Mouse (Mus musculus) stomach, postnatal 0 days (tissue): ENCODE data around the gene Gja5. TPM values are rescaled to one million over a fixed set of nuclear protein-coding genes. Genes with fewer than 3 reads are reported as not detected.
"Not testable (repeated sequence)": the region's sequence is repeated elsewhere in the genome, so short reads cannot be mapped to it uniquely, and the experiment has no call there.

Experiments used
- ATAC-seq: fragments of 200-750 bp; cut with Nextera tagmentation; 2 replicates; pipeline ENCODE4 v1.8.0; 2017; ENCODE audit not compliant: low FRiP score, low TSS enrichment
- DNase-seq: peaks from one replicate; pipeline ENCODE4 v3.0.0-alpha.2; 2016; ENCODE audit warnings: low spot score
- H3K27ac ChIP-seq: fragments of 300-500 bp; sonication (generic); replicated peaks from 2 replicates; pipeline ENCODE4 v1.5.1; 2014; ENCODE audit warnings: mild to moderate bottlenecking, control low read depth
- H3K27me3 ChIP-seq: fragments of 300-500 bp; sonication (generic); 2 replicates; pipeline ENCODE4 v1.6.1; 2014; ENCODE audit warnings: low read length; ENCODE audit not compliant: control insufficient read depth, insufficient read depth
- H3K36me3 ChIP-seq: fragments of 300-500 bp; sonication (generic); 2 replicates; pipeline ENCODE4 v1.6.1; 2014; ENCODE audit warnings: low read length, mixed read lengths; ENCODE audit not compliant: control insufficient read depth, insufficient read depth
- H3K4me1 ChIP-seq: fragments of 300-500 bp; sonication (generic); replicated peaks from 2 replicates; pipeline ENCODE4 v1.6.1; 2014; ENCODE audit warnings: antibody characterized with exemption; ENCODE audit not compliant: control insufficient read depth, insufficient read depth
- H3K4me2 ChIP-seq: fragments of 300-500 bp; sonication (generic); replicated peaks from 2 replicates; pipeline ENCODE4 v1.6.1; 2014; ENCODE audit warnings: low read depth, mild to moderate bottlenecking, control low read depth, moderate library complexity
- H3K4me3 ChIP-seq: fragments of 300-500 bp; sonication (generic); 2 replicates; pipeline ENCODE4 v1.5.1; 2014; ENCODE audit warnings: low read depth, low read length, control low read depth
- H3K9ac ChIP-seq: fragments of 300-500 bp; sonication (generic); 2 replicates; pipeline ENCODE4 v1.6.1; 2014; ENCODE audit warnings: mild to moderate bottlenecking, low read length, control low read depth, mixed read lengths
- H3K9me3 ChIP-seq: fragments of 300-500 bp; sonication (generic); 2 replicates; pipeline ENCODE4 v1.6.1; 2016; ENCODE audit warnings: low read length; ENCODE audit not compliant: control insufficient read depth
- CTCF ChIP-seq: IDR thresholded peaks from 2 replicates; pipeline ENCODE4 v1.5.1; 2016; ENCODE audit warnings: antibody characterized with exemption, low read depth, mild to moderate bottlenecking, moderate library complexity
- EP300 ChIP-seq: optimal IDR thresholded peaks from 2 replicates; pipeline ENCODE3; 2016; ENCODE audit warnings: antibody characterized with exemption
- WGBS: fragments of 180-500 bp; shearing (Covaris S2); extraction: QIAGEN DNeasy Blood & Tissue Kit; methylation state at CpG from one replicate; pipeline ENCODE4 v1.1.7; 2014; 5-methylcytosine and 5-hydroxymethylcytosine counted together
- polyA plus RNA-seq: library from polyadenylated mRNA; unstranded; fragments of >200 nt; fragmentation: Nextera tagmentation; extraction: Ambion mirVana; gene quantifications from 2 replicates; pipeline ENCODE4 v1.2.1, GENCODE M21; 2015

Gja5 gene
- polyA plus RNA-seq, 1 experiment from 2014 or later = 4.1 TPM

DNA sequence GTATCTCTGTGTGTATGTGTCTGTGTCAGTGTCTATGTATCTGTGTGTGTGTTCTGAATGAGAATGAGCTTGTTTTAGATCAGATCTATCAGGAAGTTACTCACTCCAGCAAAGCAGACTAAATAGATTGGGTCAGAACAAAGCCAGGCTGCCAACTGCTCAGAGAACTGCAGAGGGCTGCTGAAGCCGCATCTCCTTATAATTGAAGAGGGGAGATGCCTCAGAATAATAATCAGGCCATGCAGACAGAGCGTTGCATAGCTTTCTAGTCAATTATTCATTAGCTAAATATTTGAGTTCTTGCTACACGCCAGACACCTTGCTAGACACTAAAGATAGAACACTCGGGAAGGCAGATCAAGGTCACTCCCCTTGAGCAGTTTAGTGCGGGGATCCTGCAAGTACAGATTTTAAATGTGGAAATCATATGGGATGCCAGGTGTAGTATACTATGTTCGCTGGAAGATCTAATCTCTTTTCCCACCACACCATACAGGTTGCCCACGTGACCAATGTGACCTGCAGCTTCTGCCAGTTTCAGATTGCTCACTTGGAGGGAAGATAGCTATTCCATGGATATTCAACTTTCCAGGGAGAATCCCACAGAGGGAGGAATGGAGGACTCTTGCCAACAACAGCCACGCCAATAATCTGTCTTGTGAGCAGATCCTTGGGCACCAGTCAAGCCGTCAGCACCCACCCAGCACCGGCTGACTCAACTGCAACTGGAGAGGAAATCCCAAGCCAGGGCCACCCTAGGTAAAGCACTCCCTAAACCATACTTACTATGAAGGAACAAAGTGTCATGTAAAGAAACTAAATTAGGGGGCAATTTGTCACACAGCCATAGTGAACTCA is 196.5 kb downstream of the Gja5 start:
- no peak for TF ChIP-seq EP300
- no peak for TF ChIP-seq CTCF
- Histone ChIP-seq H3K4me1 (no peaks in the 10 kb centered on the region), H3K9ac (no peak overlapping the region), H3K27ac (no peak overlapping the region), H3K4me2 (no peak overlapping the region), H3K27me3 (no peaks in the 10 kb centered on the region), H3K9me3 (no peaks in the 10 kb centered on the region), H3K4me3 (no peak overlapping the region), H3K36me3 (no peaks in the 10 kb centered on the region)
- DNase-seq (peak; percentile 18), ATAC-seq (peak; percentile 38; the same call in 1 of the 2 replicates)
- WGBS = 49% methylated on average over 10 of the region's 10 CpGs

DNA sequence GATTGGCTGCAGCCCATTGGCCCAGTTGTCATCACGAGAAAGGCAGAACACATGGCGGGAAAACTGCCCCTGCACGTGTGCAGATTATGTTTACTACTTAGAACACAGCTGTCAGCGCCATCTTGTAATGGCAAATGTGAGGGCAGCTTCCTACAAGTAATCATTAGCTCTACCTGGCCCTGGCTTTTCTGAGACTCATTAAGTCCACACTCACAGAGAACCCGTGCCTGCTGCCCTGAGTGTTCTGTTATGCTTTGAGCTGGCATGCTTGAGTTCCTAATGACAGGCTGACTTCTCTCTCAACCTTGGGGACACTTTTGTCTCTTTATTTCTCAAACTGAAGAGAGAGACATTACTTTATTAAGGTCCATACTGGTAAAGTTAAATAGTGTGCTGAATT is 199.5 kb downstream of the Gja5 start:
- not testable (repeated sequence) for H3K4me1 ChIP-seq, H3K27me3 ChIP-seq, ATAC-seq, H3K9ac ChIP-seq, H3K4me2 ChIP-seq, H3K27ac ChIP-seq, DNase-seq, H3K9me3 ChIP-seq, H3K36me3 ChIP-seq, H3K4me3 ChIP-seq
- 78% methylated on average over 2 of the region's 5 CpGs for WGBS

DNA sequence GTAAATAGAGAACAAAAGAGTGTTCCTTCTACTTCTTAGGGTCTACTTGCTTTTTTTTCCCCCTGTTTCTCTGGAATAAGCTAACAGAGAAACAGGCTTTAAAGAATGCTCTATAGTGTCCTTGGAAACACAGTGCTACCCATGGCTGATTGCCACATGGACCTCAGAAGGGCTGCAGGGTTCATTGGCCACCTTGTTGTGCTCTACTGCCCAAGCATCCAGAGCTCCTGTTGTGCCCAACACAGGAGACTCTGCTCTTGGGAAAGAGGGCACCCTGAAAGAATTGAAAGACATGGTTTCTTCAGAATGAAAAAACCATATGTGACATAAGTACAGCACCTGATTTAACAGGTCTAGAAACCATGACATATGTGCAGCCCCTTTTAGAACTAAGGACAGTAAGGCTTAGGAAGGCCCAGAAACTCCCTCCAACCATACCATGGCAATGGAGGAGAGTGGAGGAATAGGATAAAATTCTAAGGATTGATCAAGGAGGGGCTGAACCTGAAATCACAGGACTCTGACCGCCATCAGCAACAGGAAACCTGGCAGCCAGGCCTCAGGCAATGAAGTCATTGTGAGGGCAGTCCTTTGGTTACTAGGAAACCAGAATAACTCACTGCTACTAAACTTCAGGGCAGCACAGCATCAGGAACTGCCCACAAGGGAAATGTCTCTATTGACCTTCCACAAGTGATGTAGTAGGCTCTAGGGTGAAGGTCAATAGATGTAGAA is 200.4 kb downstream of the Gja5 start:
- ATAC-seq (no peak), DNase-seq (no peak)
- H3K9ac ChIP-seq = no peak overlapping the region
- H3K36me3 ChIP-seq = no peaks in the 10 kb centered on the region
- H3K4me3 ChIP-seq = no peak overlapping the region
- no peaks in the 10 kb centered on the region for H3K4me1 ChIP-seq
- H3K9me3 ChIP-seq = peaks cover 3% of the 10 kb centered on the region
- 74% methylated on average over 1 of the region's 1 CpGs for WGBS
- no peak overlapping the region for H3K4me2 ChIP-seq
- H3K27ac ChIP-seq = no peak overlapping the region
- TF ChIP-seq EP300 (no peak), CTCF (no peak)
- H3K27me3 ChIP-seq = no peaks in the 10 kb centered on the region

DNA sequence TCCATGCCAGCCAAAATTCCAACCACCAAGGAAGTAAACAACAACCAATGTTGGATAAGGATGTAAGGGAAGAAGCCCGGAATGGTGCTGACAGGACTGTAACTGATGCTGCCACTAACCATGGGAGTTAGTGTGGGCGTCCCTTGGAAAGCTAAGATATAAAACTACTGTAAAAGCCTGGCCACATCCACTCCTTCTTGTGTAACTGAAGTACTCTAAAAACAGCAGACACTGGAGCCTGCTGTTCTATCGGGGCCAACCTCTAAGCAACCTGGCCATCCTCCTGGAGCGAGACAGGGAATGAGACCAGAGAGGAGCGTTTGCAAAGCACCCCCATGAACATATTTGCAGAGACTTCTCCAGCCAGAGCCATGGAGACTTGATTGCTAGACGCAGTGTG is 213.0 kb downstream of the Gja5 start:
- Histone ChIP-seq H3K4me1 (no peaks in the 10 kb centered on the region), H3K36me3 (no peaks in the 10 kb centered on the region), H3K4me2 (no peak overlapping the region), H3K4me3 (no peak overlapping the region), H3K27ac (no peak overlapping the region), H3K9me3 (no peaks in the 10 kb centered on the region), H3K27me3 (no peaks in the 10 kb centered on the region), H3K9ac (no peak overlapping the region)
- ATAC-seq (no peak), DNase-seq (no peak)
- WGBS = 85% methylated on average over 6 of the region's 6 CpGs
- no peak for TF ChIP-seq CTCF
- TF ChIP-seq EP300 = no peak

- TF ChIP-seq CTCF (peak; percentile 16; the same call in 1 of the 2 replicates), EP300 (no peak)
- H3K4me1 ChIP-seq = no peaks in the 10 kb centered on the region
- ATAC-seq (no peak), DNase-seq (no peak)
- H3K27ac ChIP-seq = no peak overlapping the region
- H3K36me3 ChIP-seq = no peaks in the 10 kb centered on the region
- H3K9ac ChIP-seq = no peak overlapping the region
- no peak overlapping the region for H3K4me3 ChIP-seq
- no peaks in the 10 kb centered on the region for H3K27me3 ChIP-seq
- H3K4me2 ChIP-seq = no peak overlapping the region
- 53% methylated on average over 12 of the region's 12 CpGs for WGBS
- H3K9me3 ChIP-seq = no peaks in the 10 kb centered on the region
Measured at GRCm38 (mm10) chr3:97118313-97118712, 213.8 kb downstream of the Gja5 start.

GRCm38 (mm10) chr3:97124193-97124592 is 219.7 kb downstream of the Gja5 start:
- H3K9ac ChIP-seq = no peak overlapping the region
- H3K4me1 ChIP-seq = no peaks in the 10 kb centered on the region
- H3K9me3 ChIP-seq = no peaks in the 10 kb centered on the region
- H3K4me2 ChIP-seq = no peak overlapping the region
- H3K27ac ChIP-seq = no peak overlapping the region
- TF ChIP-seq CTCF (no peak), EP300 (no peak)
- H3K27me3 ChIP-seq = no peaks in the 10 kb centered on the region
- WGBS = 41% methylated on average over 7 of the region's 7 CpGs
- 0 out of 2 replicates have a peak, but pooled peaks have one; percentile 54 for ATAC-seq
- no peak overlapping the region for H3K4me3 ChIP-seq
- no peaks in the 10 kb centered on the region for H3K36me3 ChIP-seq
- peak; percentile 20 for DNase-seq

Other genes with a start within 250 kb of the Gja5 start
- 5.5 and 6.2 TPM in 2 replicates for gene Ankrd35, start 234.6 kb upstream of the Gja5 start, polyA plus RNA-seq
- 23.4 and 27.1 TPM in 2 replicates for gene Pias3, start 208.3 kb upstream of the Gja5 start, polyA plus RNA-seq
- 7.5 and 8.2 TPM in 2 replicates for gene Nudt17, start 196.1 kb upstream of the Gja5 start, polyA plus RNA-seq
- 19.4 and 20.3 TPM in 2 replicates for gene Polr3c, start 177.1 kb upstream of the Gja5 start, polyA plus RNA-seq
- gene Rnf115, start 177.0 kb upstream of the Gja5 start, polyA plus RNA-seq = 27.3 and 28.7 TPM in 2 replicates
- 0.21 TPM in 2 replicates for gene Pdzk1, start 75.4 kb upstream of the Gja5 start, polyA plus RNA-seq
- 0.13 and 0.15 TPM in 2 replicates for gene Cd160, start 75.3 kb upstream of the Gja5 start, polyA plus RNA-seq
- gene Gpr89, start 653 bp downstream of the Gja5 start, polyA plus RNA-seq = 26.8 and 28.5 TPM in 2 replicates
- 0.01 TPM in 1 of 2 replicates, not detected in the other for gene Gja8, start 21.3 kb downstream of the Gja5 start, polyA plus RNA-seq